Mouse (Mus musculus) E14TG2a.4 (cell line): ENCODE measurements at regions not wholly inside any gene's neighbourhood (a gene's known extent, or its start where the extent isn't known, plus 50 kb on each side); places are given as distances from the start of the nearest gene placed in this dataset.

Experiments used
- CTCF ChIP-seq: conservative IDR thresholded peaks from 2 replicates; pipeline ENCODE4 v1.5.1; 2014; ENCODE audit warnings: low read length
- POU5F1 ChIP-seq: IDR thresholded peaks from 2 replicates; pipeline ENCODE4 v1.6.1; 2014; ENCODE audit warnings: low read length, borderline replicate concordance

- no peak for TF ChIP-seq POU5F1
- no peak for TF ChIP-seq CTCF
These were observed 242.9 kb upstream of the Atp5g3 start for GRCm38 (mm10) chr2:74154062-74154461.
